Mouse (Mus musculus) cerebellum, postnatal 10 days (tissue): ENCODE measurements at regions not wholly inside any gene's neighbourhood (a gene's known extent, or its start where the extent isn't known, plus 50 kb on each side); places are given as distances from the start of the nearest gene placed in this dataset.

Experiments
- DNase-seq, 2 experiments: peaks; one replicate each; pipeline ENCODE4 v3.0.0; 2021; ENCODE audit warnings: mixed read lengths in 2 of 2

DNA sequence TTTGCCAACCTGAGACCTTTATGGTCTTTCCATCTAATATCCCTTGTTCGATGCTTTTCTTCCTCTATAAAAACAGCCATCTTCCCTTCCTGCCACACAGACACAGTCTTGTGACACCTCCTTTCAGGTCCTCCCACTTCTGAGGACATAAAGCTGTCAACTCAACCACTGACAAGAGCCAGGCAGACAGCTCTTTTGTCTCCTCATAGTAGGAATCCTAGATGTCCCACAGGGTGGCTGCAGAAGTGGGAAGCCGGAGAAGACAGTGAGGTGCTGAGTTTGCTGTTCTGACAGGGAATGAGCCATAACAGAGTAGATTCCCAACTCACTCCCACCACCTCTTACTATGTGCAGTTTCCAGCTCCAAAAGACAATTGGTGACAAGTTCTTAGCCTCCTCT is 358.4 kb downstream of the Pmp22 start:
- DNase-seq, result no peak

DNA sequence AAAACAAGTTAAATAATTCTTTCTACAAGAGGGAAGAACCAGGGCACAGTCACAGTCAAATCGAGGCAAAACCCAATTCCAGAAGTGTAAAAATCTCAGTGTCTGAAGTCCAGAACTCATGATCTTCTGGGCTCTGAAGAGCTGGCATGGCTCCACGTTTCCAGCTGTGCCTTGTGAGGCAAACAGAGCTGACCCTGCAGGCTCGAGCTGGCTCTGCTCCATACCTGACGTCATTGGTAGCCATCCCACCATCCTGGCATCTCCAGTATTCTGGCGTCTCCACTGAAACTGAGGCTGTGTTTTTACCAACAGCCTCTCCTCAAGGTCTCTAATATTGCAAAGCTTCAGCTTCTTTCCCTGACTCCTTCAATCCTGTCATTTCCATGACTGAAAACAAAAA is 373.4 kb downstream of the Pmp22 start:
- DNase-seq, result peak; percentile 91 to 92

DNA sequence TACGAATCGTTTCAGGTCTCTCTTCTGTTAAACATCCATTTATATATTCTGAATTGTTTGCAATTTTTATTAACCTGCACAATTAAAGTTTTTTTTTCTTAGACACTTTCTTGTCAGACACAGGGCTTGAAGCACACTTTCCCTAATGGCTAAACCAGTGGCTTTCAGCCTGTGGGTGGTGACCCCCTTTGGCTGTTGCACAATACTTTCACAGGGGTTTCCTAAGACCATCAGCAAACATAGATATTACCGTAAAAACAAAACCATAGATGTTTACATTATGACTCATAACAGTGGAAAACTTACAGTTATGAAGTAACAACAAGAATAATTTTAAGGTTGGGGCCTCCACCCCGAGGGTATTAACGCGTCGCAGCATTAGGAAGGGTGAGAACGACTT is 378.6 kb downstream of the Pmp22 start:
- no peak for DNase-seq

DNA sequence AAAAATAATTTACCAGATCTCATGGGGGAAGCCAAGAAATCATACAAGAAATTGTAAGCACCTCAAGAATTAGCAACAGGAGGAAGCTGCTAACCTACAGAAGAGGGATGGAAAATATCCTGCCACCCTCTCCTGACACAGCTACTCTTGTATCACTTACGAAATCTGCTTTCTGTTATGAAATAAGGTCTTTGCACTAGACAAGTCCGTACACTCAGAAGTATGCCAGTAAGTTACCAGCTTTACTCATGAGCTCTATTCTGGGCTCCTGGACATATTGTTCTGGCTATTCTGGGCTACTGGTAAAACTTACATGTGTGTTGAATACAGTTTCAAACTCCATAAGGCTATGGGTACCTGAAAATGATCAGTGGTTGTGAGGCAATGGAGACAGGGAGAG is 379.9 kb downstream of the Pmp22 start:
- DNase-seq, result no peak

DNA sequence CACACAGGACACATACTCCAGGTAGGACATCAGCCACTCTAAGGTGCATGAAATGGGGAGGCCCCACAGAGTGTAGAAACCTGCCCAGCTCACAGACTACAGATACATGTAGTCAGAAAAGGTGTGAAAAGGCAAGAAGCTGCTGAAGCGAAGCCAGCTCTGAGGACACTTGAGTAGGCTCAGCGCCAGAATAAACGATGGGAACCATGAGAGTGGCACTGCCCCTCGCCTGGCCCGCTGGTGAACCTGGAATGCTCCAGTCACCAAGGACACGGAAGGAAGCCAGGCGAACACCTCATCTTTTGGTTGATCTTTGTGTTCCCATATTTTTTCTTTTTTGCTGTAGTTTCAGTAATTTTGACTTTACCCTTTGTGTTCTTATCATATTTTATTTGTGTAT is 381.8 kb downstream of the Pmp22 start:
- DNase-seq, result no peak

DNA sequence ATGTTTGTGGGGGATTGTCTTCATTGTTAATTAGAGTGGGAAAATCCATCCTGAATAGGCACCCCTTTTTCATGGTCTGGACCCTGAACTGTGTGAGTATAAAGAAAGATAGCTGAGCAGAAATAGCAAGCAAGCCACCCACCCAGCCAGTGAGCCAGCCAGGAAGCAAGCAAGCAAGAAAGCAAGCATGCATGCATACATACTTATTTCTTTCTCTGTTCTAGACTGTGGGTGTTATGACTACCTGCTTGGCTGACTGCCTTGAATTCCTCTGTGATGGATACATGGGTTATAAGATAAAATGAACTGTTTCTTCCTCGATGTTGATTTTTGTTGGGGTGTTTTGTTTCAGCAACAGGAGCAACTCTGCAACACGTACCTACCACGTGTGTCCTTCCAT is 385.8 kb downstream of the Pmp22 start:
- DNase-seq, result no peak

DNA sequence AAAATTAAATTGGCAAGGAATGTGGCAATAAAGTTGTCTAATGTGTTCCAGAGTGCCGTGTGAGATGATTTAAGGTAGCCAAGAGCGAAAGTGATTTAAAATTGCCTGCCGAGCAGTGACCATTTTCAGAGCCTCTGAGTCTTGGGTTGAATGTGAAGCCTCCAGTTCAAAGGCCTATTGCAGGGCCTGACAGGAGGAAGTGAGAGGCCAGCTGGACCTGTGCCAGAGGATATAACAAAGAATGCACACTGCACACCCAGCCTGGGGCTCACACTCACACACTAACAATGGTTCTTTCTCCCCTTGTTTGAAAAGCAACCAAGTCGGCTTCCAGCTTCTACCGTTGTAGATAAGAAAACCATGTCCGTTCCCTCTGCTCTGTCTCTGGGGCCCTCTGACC is 390.1 kb downstream of the Pmp22 start:
- DNase-seq, result peak; percentile 28 to 50

DNA sequence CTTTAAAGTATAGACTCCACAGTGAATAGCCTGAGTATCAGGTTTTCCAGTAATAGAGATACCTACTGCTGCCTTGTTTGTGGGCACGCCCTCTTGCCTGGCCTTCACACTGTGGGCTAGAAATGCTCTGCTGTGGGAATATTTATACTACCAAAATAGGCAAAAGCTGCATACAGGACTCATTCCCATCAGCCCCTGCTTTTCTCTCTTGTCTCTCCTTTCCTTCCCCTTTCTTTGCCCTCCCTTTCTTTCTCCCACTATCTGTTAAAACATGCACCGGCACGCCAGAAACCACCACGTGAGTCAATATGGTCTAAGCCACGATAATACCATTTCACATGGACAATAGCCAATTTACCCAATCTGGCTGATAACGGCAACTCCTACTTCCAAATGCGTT is 395.5 kb downstream of the Pmp22 start:
- peak in 1 of 2 experiments; percentile 7 for DNase-seq

DNA sequence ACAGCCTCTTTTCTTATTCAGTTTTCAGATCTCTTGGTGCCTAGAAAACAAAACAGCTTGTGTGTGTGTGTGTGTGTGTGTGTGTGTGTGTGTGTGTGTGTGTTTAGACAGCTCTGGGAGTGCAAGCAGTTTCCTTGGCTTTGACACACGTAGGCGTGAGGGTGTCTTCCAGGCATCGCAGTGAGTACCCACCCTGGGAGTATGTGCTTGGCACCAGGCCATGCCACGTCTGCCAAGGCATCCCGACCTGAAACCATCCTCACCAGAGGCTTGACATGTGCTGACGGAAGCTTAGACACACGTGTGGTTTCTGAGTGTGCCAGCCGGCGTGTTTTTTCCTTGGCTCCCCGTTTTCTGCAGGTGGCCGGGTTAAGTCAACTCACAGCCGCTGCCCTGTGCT is 396.6 kb downstream of the Pmp22 start:
- DNase-seq, result peak; percentile 65 to 72

DNA sequence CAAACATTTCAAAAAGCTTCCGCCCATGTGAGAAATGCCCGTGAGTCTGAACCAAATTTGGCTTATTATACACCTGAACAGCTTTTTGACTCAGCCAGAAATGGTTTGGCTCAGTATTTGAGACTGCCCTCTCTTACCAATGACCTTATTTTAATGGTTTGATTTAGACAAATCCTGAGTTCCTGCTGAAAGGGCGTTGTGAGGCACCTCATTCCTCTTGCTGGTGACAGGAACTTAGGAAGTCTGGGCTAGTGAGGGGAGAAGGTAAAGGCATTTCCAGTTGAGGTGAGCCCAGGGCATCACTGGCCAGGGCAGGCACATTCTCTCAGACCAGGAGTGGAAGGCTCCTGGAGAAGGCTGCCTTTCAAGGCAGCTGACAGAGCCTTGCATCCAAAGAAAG is 396.1 kb downstream of the Hs3st3b1 start:
- no peak for DNase-seq

DNA sequence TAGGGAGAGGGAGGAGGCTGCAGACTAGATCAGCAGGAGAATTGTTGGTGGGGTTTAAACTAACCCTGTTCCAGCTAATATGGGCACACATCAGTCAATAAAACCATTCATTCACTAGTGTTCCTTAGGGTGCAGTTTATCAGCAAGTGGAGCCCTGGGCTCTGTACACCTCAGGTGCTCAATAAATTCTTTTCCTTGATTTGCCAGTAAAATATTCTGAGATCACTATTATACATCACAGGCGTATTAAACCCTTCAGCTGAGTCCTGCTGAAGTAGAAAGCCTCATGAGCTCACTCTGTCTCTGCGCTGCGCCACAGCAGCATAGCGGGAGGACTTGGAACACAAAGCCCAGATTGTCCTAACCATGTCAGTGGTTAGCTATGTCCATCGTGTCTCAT is 389.3 kb downstream of the Hs3st3b1 start:
- no peak for DNase-seq

DNA sequence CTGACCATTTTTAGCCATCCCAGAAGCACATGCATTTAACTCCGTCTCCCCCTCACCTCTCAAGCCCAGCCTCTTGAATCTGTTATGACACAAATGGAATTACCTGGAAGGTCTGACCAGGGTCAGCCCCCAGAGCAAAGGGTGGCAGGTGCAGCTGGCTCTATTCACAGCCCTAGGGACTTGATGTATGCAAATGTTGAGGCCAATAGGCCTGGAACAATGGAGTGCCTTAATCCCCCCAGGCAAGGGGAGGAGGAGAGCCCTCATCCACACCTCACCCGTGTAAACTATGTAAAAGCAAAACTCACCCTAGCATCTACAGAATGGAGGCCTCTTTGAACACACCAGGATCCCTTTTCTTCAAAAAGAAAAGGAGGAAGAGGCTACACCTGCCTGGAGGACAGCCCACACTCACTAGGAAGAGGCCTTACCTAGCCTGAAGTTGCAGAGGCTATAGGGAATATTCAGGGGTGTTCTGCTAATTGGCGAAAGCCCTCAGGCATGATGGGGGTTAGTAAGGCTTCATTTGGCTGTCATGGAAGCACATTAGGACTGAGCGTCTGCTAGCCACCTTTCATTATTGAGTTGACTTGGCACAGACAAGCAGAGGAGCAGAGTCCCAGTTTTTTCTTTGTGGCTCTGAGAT is 388.4 kb downstream of the Hs3st3b1 start:
- no peak for DNase-seq

DNA sequence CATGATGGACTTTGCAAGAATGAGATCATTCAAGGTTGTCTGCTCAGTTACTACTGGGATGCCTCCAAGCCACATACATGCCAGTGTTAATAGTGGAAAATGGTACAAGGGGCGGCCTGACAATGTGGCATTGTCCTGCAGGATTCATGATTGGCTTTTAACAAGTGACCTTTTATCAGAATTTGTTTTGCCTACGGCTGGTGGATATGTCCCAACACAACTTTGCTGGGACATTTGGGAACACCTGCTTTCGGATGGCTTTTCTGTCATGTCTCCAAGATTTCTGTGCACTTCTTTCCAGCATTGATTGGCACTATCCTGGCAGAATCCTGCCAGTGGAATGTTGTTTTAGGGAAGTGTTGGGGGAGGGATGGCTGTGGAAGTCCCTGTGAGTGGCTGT is 384.4 kb downstream of the Hs3st3b1 start:
- DNase-seq, result no peak

DNA sequence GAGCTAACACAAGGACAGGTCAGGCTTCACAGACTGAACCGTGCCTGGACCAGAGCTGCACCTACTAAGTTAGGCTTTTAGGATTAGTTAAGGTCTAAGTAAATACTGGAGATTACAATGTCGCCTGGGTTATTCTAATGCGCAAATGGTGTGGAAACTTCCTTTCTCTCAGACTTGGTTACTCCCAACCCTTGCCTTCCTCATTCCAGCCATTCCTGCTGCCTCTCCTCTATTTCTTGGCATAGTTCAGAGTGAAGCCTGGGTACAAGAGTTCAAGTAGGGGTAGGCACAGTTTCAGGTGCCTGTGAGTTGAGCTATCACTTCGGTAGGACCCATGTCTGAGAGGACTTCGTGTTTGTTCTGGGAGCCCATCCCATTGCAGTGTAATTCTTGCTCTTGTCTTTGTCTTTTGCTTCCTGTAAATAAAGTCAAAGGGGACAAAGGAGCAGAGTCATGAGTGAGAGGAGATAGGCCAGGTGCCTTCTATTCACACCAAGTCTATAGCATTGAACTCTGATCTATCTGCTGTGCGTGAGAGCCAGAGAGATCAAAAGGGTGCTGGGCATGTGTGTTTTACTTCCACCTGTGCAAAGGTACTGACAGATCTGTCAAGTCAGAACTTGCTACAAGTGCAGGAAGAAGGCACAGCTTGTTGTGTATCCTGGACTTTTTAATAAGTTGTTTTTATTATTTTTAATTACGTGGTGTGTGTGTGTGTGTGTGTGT is 378.0 kb downstream of the Hs3st3b1 start:
- no peak for DNase-seq

DNA sequence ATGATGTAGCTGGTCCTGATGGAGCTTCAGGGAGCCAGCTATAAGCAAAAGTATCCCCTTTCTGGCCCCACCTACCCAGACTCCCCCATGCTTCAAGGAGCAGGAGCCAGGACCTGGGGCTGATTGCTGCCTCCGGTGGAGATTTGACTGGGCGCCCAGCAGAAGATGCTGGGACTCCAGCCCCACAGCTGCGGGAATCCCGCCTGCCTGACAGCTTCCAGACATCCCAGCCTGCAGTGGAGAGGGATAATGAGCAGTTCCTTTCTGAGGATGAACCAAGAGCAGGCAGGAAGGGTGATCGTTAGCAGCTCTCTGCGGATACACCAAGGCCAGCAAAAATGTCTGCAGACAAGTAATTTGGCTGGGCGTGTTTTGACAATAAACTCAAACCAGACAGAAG is 376.6 kb downstream of the Hs3st3b1 start:
- peak; percentile 25 to 45 for DNase-seq

DNA sequence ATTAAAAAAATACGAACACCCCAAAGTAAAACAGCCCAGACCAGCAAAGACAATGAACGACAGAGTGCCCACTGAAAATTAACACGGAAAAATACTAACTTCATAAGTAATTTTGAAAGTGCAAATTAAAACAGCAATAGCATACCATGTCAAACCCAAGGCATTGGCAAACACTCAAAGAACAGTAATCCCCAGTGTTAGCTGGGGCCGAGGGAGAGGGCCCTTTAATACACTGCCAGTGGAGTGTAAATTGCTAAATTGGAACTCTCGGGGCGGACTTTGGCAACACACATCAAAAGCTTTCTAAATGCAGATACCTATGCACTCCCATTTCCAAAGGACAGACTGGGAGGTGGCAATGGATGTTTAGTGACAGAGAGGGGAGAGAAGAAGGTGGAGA is 361.6 kb downstream of the Hs3st3b1 start:
- no peak for DNase-seq

DNA sequence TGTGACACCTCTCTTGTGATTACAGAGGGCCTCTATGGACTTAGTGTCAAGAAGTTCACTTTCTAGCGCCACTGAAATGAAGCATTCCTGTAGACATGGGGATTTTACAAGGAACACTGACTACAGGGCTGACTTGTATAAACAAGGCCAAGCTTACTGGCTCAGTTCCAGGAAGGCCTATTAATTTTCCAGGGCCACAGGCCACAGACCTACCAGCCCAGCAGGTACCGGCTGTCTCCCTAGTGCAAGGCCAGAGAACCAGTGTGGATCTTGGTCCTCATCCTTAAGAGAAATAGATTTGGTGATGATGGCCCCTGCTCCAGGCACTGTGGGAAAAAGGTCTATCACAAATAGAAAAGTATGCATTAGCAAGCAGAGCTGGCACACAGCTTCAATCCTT is 359.4 kb downstream of the Hs3st3b1 start:
- peak; percentile 42 to 51 for DNase-seq

DNA sequence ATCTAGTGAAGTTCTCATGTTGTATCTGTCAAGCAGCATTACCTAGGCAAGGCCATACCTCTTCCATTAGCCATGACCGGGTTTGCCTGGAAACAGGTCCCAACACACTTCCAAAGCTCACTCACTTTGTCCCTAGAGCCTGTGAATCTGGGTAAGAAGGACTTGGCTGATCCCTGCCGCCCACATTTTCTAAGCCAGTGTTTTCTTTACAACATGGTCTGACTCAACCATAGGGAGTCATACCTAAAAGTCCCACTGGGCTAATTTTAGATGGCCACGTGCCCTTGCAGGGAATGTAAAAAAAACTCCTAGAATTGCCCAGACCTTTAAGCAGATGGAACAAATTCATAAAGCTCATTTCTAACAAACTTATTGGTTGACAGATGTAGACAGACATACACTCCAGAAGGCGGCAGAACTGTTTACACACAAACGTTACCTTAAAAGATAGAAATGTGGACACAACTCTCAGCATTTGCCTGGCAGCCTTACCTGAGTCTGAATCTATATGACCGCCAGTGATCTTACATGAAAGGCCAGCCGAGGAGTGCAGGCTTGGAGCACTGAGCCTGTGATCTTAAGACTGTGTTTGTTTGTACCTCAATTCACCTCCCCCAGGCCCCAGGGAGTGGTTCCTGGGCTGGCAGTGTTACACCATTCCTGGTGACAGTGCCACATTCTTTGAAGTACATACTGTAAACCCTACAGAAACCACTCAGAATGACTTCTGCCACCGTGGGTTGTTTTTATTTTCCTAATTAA is 356.4 kb downstream of the Hs3st3b1 start:
- no peak for DNase-seq

DNA sequence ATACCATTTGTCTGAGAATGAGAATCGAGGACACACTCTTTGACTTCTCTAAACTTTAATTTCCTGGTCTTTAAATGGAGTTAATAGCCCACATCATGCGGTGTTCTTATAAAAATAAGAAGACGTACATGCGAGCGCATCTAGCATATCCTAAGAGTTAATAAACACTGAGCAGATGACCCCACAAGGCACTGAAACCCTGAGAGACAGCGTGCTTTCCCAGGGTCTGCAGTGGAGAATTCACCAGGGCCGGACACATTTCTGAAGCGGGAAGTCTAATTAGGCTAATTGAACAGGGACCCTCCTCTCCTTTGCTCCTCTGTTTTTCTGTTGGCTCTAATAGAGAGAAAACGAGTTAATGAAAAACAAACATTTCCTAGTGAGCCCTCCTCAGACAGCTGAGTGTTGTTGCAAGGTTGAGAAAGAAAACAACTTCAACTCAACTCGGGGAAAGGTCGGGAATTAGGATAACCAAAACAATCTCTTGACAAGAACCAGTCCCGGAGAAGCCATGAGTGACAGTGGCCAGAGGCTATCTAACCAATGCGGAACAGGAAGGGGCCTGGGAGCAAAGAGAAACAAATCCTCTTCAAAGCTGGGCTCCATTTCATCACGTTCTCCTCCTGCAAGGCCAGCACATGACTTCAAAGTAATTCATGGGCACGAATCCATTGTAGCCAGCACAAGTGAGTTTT is 352.2 kb downstream of the Hs3st3b1 start:
- no peak for DNase-seq

DNA sequence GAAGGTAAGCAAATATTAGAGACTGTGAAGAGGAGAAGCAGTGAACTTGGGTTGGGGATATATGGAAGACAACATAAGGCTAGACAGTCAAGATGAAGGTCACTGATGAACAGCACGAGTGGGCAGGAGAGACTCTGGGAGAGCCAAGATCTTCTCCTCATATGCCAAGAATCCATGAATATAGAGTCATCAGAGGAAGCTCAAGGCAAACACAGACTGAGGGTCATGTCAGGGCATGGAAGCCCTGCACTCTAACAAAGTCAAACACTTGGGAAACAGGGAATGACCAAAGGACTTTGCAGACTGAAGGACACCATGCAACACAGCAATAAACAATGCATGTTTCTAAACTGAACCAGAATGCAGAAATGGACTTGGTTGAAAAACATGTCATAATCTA is 351.4 kb downstream of the Hs3st3b1 start:
- DNase-seq, result no peak

DNA sequence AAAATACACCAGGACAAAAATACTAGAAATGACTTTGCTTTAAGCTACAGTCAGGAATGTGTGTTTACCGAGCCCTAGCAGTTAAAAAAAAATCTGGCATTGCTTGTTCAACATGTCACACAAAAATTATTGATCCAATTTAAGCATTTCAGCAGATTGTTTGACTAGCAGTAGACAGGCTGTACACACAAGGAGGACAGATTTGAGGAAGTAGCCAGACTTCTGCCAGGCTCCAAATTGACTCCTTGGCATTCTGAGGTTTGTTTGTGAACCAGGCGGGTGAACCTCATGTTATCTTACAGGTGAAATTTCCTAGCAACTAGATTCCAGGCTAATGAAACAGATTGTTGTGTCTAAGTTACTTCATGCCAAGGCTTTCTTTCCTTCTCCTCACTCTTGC is 348.8 kb downstream of the Hs3st3b1 start:
- DNase-seq, result no peak

DNA sequence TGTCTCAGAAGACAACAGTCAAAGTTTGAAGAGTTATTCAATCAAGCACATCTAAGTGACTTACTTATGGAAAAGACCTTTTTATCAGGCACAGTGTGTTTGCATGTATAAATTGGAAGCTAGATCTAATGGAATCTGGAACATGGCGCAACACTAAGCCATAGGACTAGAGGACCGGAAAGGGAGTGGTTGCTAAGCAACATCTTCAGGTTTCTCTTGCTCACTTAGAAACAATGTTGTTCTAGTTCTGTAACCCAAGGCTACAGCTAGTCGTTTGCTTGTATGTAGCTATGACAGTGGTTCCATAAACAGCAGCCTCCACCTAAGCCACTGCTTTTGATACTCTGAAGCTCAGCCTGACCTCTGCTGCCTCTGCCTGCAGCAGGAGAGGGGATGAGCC is 338.8 kb downstream of the Hs3st3b1 start:
- DNase-seq, result no peak

DNA sequence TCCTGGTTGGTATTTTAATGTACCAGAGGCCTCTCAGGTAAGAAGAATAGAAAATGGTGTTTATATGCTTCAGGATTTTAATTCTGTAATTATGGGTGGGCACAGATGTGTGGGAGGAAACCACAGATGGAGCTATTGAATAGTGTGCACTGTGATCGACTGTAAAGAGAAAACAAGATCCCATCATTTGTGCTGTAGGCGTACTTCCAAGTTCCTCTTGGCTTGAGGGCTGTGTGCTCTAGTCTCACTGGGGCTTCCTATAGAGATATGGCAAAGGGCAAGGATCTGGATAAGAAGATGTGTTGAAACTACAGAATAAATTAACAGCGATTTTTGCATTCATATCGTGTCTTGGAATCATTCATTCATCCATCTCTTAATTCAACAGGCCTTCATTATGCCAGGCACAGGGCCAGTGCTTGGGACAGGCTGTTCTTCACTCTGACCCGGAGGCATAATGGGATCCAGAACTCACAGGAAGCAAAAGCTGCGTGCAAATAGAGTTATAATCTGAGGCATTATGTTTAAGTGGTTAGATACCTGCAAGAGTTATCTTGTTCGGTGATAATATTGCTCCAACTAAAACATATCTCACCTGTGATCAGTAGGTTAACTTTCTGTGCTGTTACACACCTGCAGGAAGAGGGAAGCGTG is 336.7 kb downstream of the Hs3st3b1 start:
- peak; percentile 10 to 38 for DNase-seq
